ENCODE assay signal across 13 mouse cellular contexts in the genomic region with DNA sequence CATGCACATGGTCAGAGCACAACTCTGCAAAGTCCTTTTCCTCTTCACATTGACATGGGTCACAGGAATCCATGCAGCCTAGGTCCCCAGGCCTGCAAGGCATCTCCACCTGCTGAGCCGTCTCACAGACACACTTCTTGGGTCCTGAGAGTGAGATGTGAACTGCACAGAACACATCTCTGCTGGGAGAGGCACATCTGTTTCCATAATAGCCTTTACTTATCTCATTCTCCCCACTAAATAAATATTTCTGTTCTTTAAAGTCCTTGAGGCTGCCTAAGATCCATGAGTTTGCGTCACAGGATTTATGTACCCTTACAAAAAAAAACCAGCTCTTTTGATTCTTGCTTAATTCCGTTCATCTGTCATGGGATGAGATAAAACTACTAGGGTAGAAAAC.
"Had no signal": no experiment of that assay in that cellular context is flagged by ENCODE, and none has a peak within 500 bp of the region (broad histone marks: within the 10 kb centered on the region; RNA-seq: fewer than 3 reads in every experiment).

No protein-coding gene starts in this region.

- H3K27me3 ChIP-seq: liver, embryonic 15.5 days; megakaryocyte, embryonic 14.5 days; neural tube, embryonic 15.5 days had no signal

- H3K9ac ChIP-seq: liver, embryonic 15.5 days; neural tube, embryonic 15.5 days had no signal

- H3K4me1 ChIP-seq: megakaryocyte, embryonic 14.5 days had no signal

- H3K36me3 ChIP-seq: limb, embryonic 10.5 days; liver, embryonic 15.5 days; neural tube, embryonic 15.5 days had no signal

- DNase-seq: kidney, adult 11 months; lung, postnatal 14 days; right cerebral cortex, adult 18-20 months; right cerebral cortex, postnatal 25 days; thymus, postnatal 36 days had no signal

- H3K27ac ChIP-seq: left cerebral cortex, adult 2 months; limb, embryonic 10.5 days; liver, embryonic 15.5 days; macrophage; neural tube, embryonic 15.5 days had no signal

- H3K4me3 ChIP-seq: left cerebral cortex, adult 2 months; limb, embryonic 10.5 days; liver, embryonic 15.5 days; megakaryocyte, embryonic 14.5 days; myocyte; neural tube, embryonic 15.5 days had no signal

- H3K4me2 ChIP-seq: liver, embryonic 11.5 days; liver, embryonic 15.5 days; neural tube, embryonic 15.5 days had no signal

- H3K9me3 ChIP-seq: limb, embryonic 10.5 days; liver, embryonic 15.5 days; megakaryocyte, embryonic 14.5 days; neural tube, embryonic 15.5 days had no signal
